Mouse (Mus musculus) embryonic facial prominence, embryonic 14.5 days (tissue): ENCODE data around the gene Zwilch. TPM values are rescaled to one million over a fixed set of nuclear protein-coding genes. Genes with fewer than 3 reads are reported as not detected.

Experiments used
- ATAC-seq: fragments of 200-750 bp; cut with Nextera tagmentation; 2 replicates; pipeline ENCODE4 v1.8.0; 2017; ENCODE audit warnings: low read depth, moderate number of reproducible peaks, moderate TSS enrichment
- DNase-seq: peaks from one replicate; pipeline ENCODE4 v3.0.0-alpha.2; 2015; ENCODE audit warnings: low spot score
- H3K27ac ChIP-seq: fragments of 300-500 bp; sonication (generic); replicated peaks from 2 replicates; pipeline ENCODE4 v1.5.1; 2014; ENCODE audit warnings: low read depth, mild to moderate bottlenecking, low read length, moderate library complexity
- H3K27me3 ChIP-seq: fragments of 300-500 bp; sonication (generic); replicated peaks from 2 replicates; pipeline ENCODE4 v1.6.1; 2014; ENCODE audit warnings: low read length; ENCODE audit not compliant: control insufficient read depth, insufficient read depth
- H3K36me3 ChIP-seq: fragments of 300-500 bp; sonication (generic); 2 replicates; pipeline ENCODE4 v1.6.1; 2014; ENCODE audit warnings: low read length, mixed read lengths; ENCODE audit not compliant: control insufficient read depth, insufficient read depth
- H3K4me1 ChIP-seq: fragments of 300-500 bp; sonication (generic); 2 replicates; pipeline ENCODE4 v1.6.1; 2014; ENCODE audit warnings: antibody characterized with exemption, low read length; ENCODE audit not compliant: control insufficient read depth, insufficient read depth
- H3K4me2 ChIP-seq: fragments of 300-500 bp; sonication (generic); 2 replicates; pipeline ENCODE4 v1.6.1; 2014; ENCODE audit warnings: low read depth, mild to moderate bottlenecking, low read length, moderate library complexity, mixed read lengths
- H3K4me3 ChIP-seq: fragments of 300-500 bp; sonication (generic); 2 replicates; pipeline ENCODE4 v1.5.1; 2014; ENCODE audit warnings: low read depth, mild to moderate bottlenecking, low read length
- H3K9ac ChIP-seq: fragments of 300-500 bp; sonication (generic); 2 replicates; pipeline ENCODE4 v1.6.1; 2014; ENCODE audit warnings: low read depth, mild to moderate bottlenecking, low read length, moderate library complexity, mixed read lengths
- H3K9me3 ChIP-seq: fragments of 300-500 bp; sonication (generic); 2 replicates; pipeline ENCODE4 v1.6.1; 2016; ENCODE audit warnings: low read length; ENCODE audit not compliant: control insufficient read depth
- WGBS: fragments of 180-500 bp; shearing (Covaris S2); extraction: QIAGEN DNeasy Blood & Tissue Kit; methylation state at CpG from one replicate; pipeline ENCODE4 v1.1.7; 2014; 5-methylcytosine and 5-hydroxymethylcytosine counted together
- polyA plus RNA-seq: library from polyadenylated mRNA; unstranded; fragments of >200 nt; fragmentation: Nextera tagmentation; extraction: Ambion mirVana; gene quantifications from 2 replicates; pipeline ENCODE4 v1.2.1, GENCODE M21; 2014

Zwilch gene
- polyA plus RNA-seq, 1 experiment from 2014 or later = 10.6 TPM

DNA sequence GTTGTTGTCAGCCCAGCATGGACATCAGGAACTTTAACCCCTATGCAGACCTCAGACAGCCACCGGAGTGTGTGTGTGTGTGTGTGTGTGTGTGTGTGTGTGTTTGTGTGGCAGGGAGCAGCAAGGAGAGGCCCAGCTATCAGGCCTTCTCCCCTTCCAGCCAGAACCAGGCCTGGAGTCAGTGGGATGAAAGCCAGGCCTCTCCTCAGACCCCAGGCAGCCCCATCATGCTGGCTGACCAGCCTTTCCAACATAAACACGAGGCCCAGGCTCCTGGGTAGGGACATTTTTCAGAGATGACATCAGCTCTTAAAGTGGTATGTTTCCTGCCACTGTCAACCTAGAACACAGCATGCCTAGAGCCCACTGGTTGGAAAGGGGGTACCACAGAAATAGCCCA lies 58.3 kb downstream of the Zwilch start:
- ATAC-seq (no peak), DNase-seq (no peak)
- no peak overlapping the region for H3K4me2 ChIP-seq
- H3K9ac ChIP-seq = no peak overlapping the region
- WGBS = 39% methylated on average over 2 of the region's 2 CpGs
- no peak overlapping the region for H3K27ac ChIP-seq
- H3K4me1 ChIP-seq = no peaks in the 10 kb centered on the region
- H3K36me3 ChIP-seq = no peaks in the 10 kb centered on the region
- H3K9me3 ChIP-seq = no peaks in the 10 kb centered on the region
- no peak overlapping the region for H3K4me3 ChIP-seq
- H3K27me3 ChIP-seq = no peaks in the 10 kb centered on the region

DNA sequence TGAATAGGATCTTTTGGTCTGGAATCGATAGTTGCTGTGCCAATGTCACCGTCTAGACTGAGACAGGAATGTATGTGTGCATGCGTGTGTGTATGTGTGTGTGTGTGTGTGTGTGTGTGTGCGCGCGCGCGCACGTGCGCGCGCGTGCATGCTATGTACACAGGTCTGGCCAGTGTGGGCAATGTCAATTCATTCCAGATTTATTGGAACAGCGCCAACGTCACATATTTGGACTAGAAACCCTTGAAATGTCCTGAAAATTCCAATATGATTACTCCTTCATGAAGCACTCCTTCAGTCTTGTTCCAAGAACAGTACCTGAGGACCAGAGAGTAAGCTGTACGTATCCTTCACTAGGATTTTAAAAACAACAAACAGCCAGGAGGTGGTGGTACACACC lies 62.4 kb downstream of the Zwilch start:
- no peaks in the 10 kb centered on the region for H3K36me3 ChIP-seq
- H3K9me3 ChIP-seq = no peaks in the 10 kb centered on the region
- H3K4me1 ChIP-seq = no peaks in the 10 kb centered on the region
- H3K9ac ChIP-seq = no peak overlapping the region
- ATAC-seq (no peak), DNase-seq (no peak)
- H3K27ac ChIP-seq = no peak overlapping the region
- H3K27me3 ChIP-seq = no peaks in the 10 kb centered on the region
- WGBS = 94% methylated on average over 16 of the region's 16 CpGs
- H3K4me2 ChIP-seq = no peak overlapping the region
- no peak overlapping the region for H3K4me3 ChIP-seq

DNA sequence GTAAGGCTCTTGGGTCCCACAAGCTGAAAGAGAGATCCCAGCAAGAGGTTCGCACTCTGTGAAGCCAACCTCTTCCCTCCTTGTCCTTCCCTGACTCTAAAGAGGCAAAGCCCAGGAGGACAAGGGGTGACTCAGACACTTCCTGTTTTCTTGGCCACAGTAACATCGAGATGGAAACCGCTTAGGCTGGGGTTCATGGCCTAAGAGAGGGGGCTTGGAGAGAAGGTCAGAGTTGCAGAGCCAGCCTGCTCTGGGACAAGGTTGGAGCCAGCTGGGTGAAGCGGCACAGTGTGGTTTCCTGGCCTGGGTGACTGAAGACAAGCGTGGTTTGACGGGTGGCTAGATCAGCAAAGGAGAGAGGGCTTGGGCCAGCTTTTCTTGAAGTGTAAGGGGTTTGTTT lies 67.6 kb downstream of the Zwilch start:
- Histone ChIP-seq H3K9me3 (no peaks in the 10 kb centered on the region), H3K9ac (no peak overlapping the region), H3K36me3 (no peaks in the 10 kb centered on the region), H3K4me3 (no peak overlapping the region), H3K27ac (no peak overlapping the region), H3K4me2 (no peak overlapping the region), H3K4me1 (no peaks in the 10 kb centered on the region), H3K27me3 (no peaks in the 10 kb centered on the region)
- no peak for DNase-seq
- no peak for ATAC-seq
- 59% methylated on average over 6 of the region's 6 CpGs for WGBS

DNA sequence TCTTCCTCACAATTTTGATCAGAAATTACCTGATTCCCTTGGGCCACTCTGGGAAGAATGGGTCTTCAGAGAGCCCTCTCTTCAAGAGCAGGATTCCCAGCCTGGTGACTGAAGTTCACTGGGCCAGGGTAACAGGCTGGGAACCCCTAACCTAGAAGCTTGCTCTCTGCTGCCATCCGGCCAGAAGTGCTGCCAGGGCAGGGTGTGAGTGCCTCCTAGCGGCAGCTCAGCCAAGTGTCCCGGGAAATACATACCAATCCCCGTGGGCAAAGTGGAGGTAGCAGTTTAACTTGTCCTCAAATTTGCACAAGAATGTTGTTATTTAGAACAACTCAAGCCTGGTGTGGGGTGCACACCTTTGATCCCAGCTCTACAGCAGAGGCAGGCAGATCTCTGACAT lies 72.5 kb downstream of the Zwilch start:
- ATAC-seq (no peak), DNase-seq (peak; percentile 59)
- H3K4me3 ChIP-seq = no peak overlapping the region
- H3K4me2 ChIP-seq = no peak overlapping the region
- H3K27ac ChIP-seq = no peak overlapping the region
- H3K9me3 ChIP-seq = no peaks in the 10 kb centered on the region
- H3K9ac ChIP-seq = no peak overlapping the region
- 6% methylated on average over 4 of the region's 4 CpGs for WGBS
- no peaks in the 10 kb centered on the region for H3K4me1 ChIP-seq
- no peaks in the 10 kb centered on the region for H3K27me3 ChIP-seq
- H3K36me3 ChIP-seq = no peaks in the 10 kb centered on the region

DNA sequence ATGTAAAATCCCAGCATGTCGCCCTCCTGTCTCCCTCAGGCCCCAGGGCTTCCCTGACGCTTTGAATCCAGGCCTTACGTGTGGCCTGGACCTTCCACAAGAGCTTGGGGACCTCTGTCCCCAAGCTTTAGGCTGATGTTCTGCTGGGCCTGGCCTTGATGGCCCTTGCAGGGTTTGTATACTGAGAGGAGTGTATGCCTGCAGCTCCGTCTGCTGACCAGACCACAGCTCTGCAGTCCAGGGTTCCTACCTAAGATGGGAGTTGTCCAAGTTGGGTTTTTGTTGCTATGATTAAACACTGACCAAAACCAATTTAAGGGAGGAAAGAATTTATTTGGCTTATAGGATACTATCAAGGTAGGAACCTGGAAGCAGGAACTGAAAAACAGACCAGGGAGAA lies 74.6 kb downstream of the Zwilch start:
- Histone ChIP-seq H3K27ac (no peak overlapping the region), H3K4me3 (no peak overlapping the region), H3K4me1 (no peaks in the 10 kb centered on the region), H3K9ac (no peak overlapping the region), H3K4me2 (no peak overlapping the region), H3K27me3 (no peaks in the 10 kb centered on the region), H3K36me3 (no peaks in the 10 kb centered on the region), H3K9me3 (no peaks in the 10 kb centered on the region)
- DNase-seq = no peak
- ATAC-seq = no peak
- 72% methylated on average over 4 of the region's 4 CpGs for WGBS

DNA sequence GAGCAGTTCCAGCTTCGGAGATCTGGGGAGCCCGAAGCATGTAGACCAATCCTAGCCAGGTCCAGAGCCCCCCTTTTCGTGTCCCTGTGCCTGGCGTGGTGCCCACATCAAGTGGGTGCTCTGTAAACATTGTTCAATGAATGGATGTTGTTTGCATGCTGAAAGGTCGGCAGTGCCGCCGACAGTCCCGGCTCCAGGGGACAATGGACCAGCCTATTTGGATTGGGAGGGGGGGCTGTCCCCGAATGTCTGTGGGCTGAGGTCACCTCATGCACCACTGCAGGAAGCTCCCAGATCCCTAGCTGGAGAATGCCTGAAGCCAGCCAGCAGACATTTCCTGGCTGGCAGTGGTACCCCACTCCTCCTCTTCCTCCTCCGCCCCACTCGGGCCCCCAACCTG lies 78.8 kb downstream of the Zwilch start:
- H3K27ac ChIP-seq = no peak overlapping the region
- ATAC-seq (peak; percentile 38; the same call in 1 of the 2 replicates), DNase-seq (peak; percentile 39)
- WGBS = 69% methylated on average over 11 of the region's 11 CpGs
- H3K4me1 ChIP-seq = no peaks in the 10 kb centered on the region
- H3K9me3 ChIP-seq = no peaks in the 10 kb centered on the region
- H3K4me3 ChIP-seq = no peak overlapping the region
- no peaks in the 10 kb centered on the region for H3K36me3 ChIP-seq
- H3K27me3 ChIP-seq = no peaks in the 10 kb centered on the region
- no peak overlapping the region for H3K9ac ChIP-seq
- H3K4me2 ChIP-seq = no peak overlapping the region

DNA sequence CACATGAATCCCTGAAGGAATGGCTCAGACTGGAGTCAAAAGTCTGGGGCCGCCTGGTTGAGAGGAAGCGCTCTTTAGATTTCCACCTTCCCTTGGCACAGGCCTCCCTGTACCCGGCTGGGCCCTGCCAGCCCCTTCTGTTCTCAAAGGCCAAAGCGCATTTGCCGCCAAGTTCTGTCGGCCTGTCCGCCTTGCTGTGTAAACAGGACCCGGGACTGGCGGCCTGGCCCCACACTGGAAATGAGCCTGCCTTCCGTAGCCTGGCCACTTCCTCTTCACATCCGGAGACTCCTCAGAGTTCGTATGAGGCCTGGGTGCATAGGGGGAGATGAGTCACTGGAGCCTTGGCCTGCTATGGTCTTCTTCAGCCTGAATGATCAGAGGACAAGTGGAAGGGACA lies 83.9 kb downstream of the Zwilch start:
- Histone ChIP-seq H3K27me3 (no peaks in the 10 kb centered on the region), H3K36me3 (no peaks in the 10 kb centered on the region), H3K4me1 (peaks cover 16% of the 10 kb centered on the region), H3K27ac (no peak overlapping the region), H3K4me2 (no peak overlapping the region), H3K9me3 (no peaks in the 10 kb centered on the region), H3K9ac (no peak overlapping the region), H3K4me3 (no peak overlapping the region)
- DNase-seq = peak; percentile 36
- no peak for ATAC-seq
- 60% methylated on average over 12 of the region's 12 CpGs for WGBS

DNA sequence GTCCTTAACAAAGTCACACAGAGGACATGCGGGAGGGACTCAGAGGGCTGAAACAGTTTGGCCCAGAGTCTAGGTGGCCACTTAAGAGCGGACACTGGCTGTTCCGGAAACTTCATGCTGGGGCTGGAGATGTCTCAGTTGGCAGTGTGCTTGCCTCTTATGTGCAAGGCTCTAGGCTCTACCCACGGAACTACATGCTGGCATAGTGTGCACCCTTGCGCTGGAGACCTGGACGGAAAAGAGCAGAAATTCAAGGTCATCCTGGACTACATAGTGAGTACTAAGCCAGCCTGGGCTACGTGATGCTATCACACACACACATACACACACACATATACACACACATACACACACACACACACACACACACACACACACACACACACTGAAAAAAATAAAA lies 84.6 kb downstream of the Zwilch start:
- no peaks in the 10 kb centered on the region for H3K9me3 ChIP-seq
- WGBS = 91% methylated on average over 7 of the region's 7 CpGs
- no peak overlapping the region for H3K9ac ChIP-seq
- no peak overlapping the region for H3K4me2 ChIP-seq
- ATAC-seq (no peak), DNase-seq (no peak)
- peaks cover 16% of the 10 kb centered on the region for H3K4me1 ChIP-seq
- no peaks in the 10 kb centered on the region for H3K36me3 ChIP-seq
- H3K4me3 ChIP-seq = no peak overlapping the region
- no peaks in the 10 kb centered on the region for H3K27me3 ChIP-seq
- H3K27ac ChIP-seq = no peak overlapping the region

DNA sequence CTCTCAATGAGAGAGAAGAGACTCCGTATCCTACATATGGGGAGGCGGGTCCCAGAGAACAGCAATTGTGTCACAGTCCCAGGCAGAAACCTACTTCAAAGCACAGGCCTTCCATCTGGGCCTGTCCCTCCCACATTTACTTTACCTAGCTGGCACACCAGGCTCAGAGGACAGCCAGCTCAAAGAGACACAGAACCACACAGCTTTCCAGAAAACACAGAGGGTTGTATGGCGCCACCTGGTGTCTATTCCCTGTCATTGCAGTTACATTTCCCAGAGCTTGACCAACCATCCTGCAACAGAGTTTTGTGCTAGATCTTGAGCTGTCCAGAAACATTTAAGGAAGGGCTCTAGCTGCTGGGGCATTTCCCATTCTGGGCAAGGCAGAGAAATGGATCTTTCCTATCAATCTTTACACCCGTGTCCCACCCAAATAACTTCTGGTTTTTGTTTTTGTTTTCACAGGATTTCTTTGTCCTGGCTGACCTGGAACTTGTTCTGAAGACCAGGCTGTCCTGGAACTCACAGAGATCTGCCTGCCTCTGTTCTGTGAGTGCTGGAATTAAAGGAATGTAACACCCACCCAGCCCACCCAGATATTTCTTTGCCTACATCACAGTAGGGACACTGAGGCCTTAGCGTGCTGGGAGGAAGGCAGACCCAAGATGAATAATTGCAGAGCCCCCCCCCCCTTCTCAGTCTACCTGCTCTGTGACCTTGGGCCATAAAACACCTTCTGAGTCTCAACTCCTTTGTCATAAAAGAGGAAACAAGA lies 85.3 kb downstream of the Zwilch start:
- DNase-seq (peak; percentile 77), ATAC-seq (peak; percentile 38)
- H3K36me3 ChIP-seq = no peaks in the 10 kb centered on the region
- WGBS = 47% methylated on average over 5 of the region's 5 CpGs
- H3K9me3 ChIP-seq = no peaks in the 10 kb centered on the region
- H3K4me1 ChIP-seq = peaks cover 16% of the 10 kb centered on the region
- H3K9ac ChIP-seq = no peak overlapping the region
- no peak overlapping the region for H3K27ac ChIP-seq
- H3K4me3 ChIP-seq = no peak overlapping the region
- no peaks in the 10 kb centered on the region for H3K27me3 ChIP-seq
- no peak overlapping the region for H3K4me2 ChIP-seq
